Mouse (Mus musculus) G1E (cell line): ENCODE results near the gene Wsb2.

ENCODE experiments used
- CTCF ChIP-seq: IDR thresholded peaks from 2 replicates; pipeline ENCODE4 v1.5.1; 2012; ENCODE audit warnings: low read depth, low read length, inconsistent platforms, mixed read lengths
- GATA1 ChIP-seq: IDR thresholded peaks from 2 replicates; pipeline ENCODE4 v1.6.1; 2012; ENCODE audit warnings: borderline replicate concordance, low read length, inconsistent platforms, mixed read lengths
- POLR2AphosphoS5 ChIP-seq: IDR thresholded peaks from 2 replicates; pipeline ENCODE4 v1.6.1; 2012; ENCODE audit warnings: low read depth, low read length, inconsistent platforms; ENCODE audit not compliant: insufficient replicate concordance
- TAL1 ChIP-seq: conservative IDR thresholded peaks from 2 replicates; pipeline ENCODE4 v1.6.1; 2012; ENCODE audit warnings: low read depth, low read length, inconsistent platforms, mixed read lengths

DNA sequence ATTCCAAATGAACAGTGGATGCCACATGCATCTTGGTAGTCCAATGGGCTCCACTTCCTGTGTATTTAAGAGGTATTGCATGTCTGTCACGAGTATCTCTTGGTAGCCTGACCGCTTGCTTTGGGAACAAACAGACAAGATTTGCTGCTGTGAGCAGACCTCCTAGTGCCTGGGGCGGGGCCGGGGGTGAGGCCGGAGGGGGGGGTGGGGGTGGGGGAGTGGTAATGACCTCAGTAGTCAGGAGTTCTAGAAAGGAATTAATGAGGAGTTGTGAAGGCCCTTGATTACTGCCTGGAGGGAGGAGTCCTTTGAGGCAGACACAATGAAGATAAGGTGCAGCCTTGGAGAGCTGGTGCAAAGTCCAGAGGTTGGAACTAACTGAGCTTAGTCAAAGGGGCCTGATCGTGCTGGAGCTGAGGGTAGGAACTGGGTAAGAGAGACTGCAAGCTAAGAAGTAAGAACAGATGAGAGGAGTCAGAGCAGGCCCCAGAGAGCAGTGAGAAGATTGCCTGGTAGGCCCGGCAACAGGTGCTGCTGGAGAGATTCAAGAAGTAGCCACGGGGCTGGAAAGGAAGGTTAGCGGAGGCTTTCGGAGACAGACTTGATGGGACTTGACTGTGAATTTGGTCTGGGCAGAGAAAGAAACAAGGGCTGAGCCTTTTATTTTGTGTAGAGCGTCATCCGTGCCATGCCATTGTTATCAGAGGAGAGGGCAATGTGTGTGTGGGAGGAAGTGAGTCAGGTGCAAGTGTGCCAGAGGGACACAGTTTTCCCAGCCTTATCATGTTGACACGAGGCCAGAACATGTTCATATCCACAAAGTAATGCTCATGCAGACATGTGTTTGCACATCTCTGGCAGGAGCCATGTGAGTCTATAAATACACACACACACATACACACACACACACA is 3.8 kb downstream of the Wsb2 start:
- TF ChIP-seq CTCF (no peak), GATA1 (no peak), TAL1 (no peak), POLR2AphosphoS5 (no peak)
